In genomic region chr8:60859605-60860004, GRCm38 (mm10) we compare ENCODE assay signal across 7 mouse cellular contexts. TPM values are rescaled to one million over a fixed set of nuclear protein-coding genes. Genes with fewer than 3 reads are reported as not detected.
A peak's percentile ranks its signal among the peaks of the same experiment; 100 is the strongest.
DNase-seq lines count a peak whose midpoint lies in the region; ATAC-seq and TF ChIP-seq lines count a peak whose summit lies in the region.

No protein-coding gene starts in this region.

- DNase-seq in urinary bladder, postnatal 14 days (ENCODE audit: low spot score) = peak; percentile 51
- no peak for DNase-seq in urinary bladder, adult 2 months (ENCODE audit: low spot score)
- peak; percentile 35 for DNase-seq in brain, embryonic 14.5 days (ENCODE audit: low read depth)
- DNase-seq in left cerebral cortex, adult 9 months (ENCODE audit: low spot score in 2 of 2) = peak; percentile 62 to 78
- DNase-seq in T-cell, adult 2 months (ENCODE audit: low spot score) = no peak

- TF ChIP-seq POLR2A in brain, embryonic 14.5 days (IDR thresholded peaks at IDR 0.05; ENCODE audit: borderline replicate concordance, extremely low read depth, insufficient read depth, insufficient read length, poor library complexity, severe bottlenecking) = no peak

- 0 out of 2 replicates have a peak, but pooled peaks have one; percentile 33 for ATAC-seq in stomach, embryonic 14.5 days (ENCODE audit: insufficient number of reproducible peaks, insufficient read depth, low FRiP score, low read depth)
- ATAC-seq in neural tube, embryonic 15.5 days (ENCODE audit: low FRiP score) = no peak

- H3K27ac ChIP-seq in stomach, embryonic 14.5 days (ENCODE audit: low read length) = no peak overlapping the region
- no peak overlapping the region for H3K27ac ChIP-seq in neural tube, embryonic 15.5 days (replicated peaks)

- H3K9me3 ChIP-seq in stomach, embryonic 14.5 days (ENCODE audit: control insufficient read depth, low read depth, low read length) = no peaks in the 10 kb centered on the region
- H3K9me3 ChIP-seq in neural tube, embryonic 15.5 days (replicated peaks) = no peaks in the 10 kb centered on the region

- no peaks in the 10 kb centered on the region for H3K36me3 ChIP-seq in stomach, embryonic 14.5 days (ENCODE audit: control insufficient read depth, insufficient read depth, low read length)
- no peaks in the 10 kb centered on the region for H3K36me3 ChIP-seq in neural tube, embryonic 15.5 days

- 67% methylated on average over 9 of the region's 9 CpGs for WGBS in stomach, embryonic 14.5 days
- WGBS in neural tube, embryonic 15.5 days = 68% methylated on average over 9 of the region's 9 CpGs

- no peak overlapping the region for H3K4me2 ChIP-seq in stomach, embryonic 14.5 days (replicated peaks; ENCODE audit: low read depth, low read length)
- no peak overlapping the region for H3K4me2 ChIP-seq in neural tube, embryonic 15.5 days

- TF ChIP-seq CTCF in brain, embryonic 14.5 days (IDR thresholded peaks at IDR 0.05; ENCODE audit: borderline replicate concordance, extremely low read depth, insufficient read depth, insufficient read length) = no peak

- no peak overlapping the region for H3K9ac ChIP-seq in stomach, embryonic 14.5 days (replicated peaks; ENCODE audit: low read depth, low read length)
- no peak overlapping the region for H3K9ac ChIP-seq in neural tube, embryonic 15.5 days (replicated peaks)

- H3K4me1 ChIP-seq in stomach, embryonic 14.5 days (ENCODE audit: control insufficient read depth, insufficient read depth, low read length) = no peaks in the 10 kb centered on the region
- H3K4me1 ChIP-seq in neural tube, embryonic 15.5 days = no peaks in the 10 kb centered on the region

- no peaks in the 10 kb centered on the region for H3K27me3 ChIP-seq in stomach, embryonic 14.5 days (ENCODE audit: control insufficient read depth, insufficient read depth, low read length)
- no peaks in the 10 kb centered on the region for H3K27me3 ChIP-seq in neural tube, embryonic 15.5 days (replicated peaks)

- no peak overlapping the region for H3K4me3 ChIP-seq in stomach, embryonic 14.5 days (ENCODE audit: low read depth, low read length)
- no peak overlapping the region for H3K4me3 ChIP-seq in neural tube, embryonic 15.5 days (replicated peaks)

RNA-seq across cellular contexts. Expression of gene Hpf1, which starts 30.6 kb away (rescaled TPM):
- 24.7 and 28.8 TPM in 2 replicates for polyA plus RNA-seq in urinary bladder, adult 2 months (2012; rRNA removed)
- 54.7 and 60.6 TPM in 2 replicates for polyA plus RNA-seq in brain, embryonic 14.5 days (2012; rRNA removed)
- polyA plus RNA-seq in stomach, embryonic 14.5 days (2014; fragmentation: Nextera tagmentation; extraction: Ambion mirVana) = 87.6 and 96.9 TPM in 2 replicates
- polyA plus RNA-seq in neural tube, embryonic 15.5 days (2015; fragmentation: Nextera tagmentation; extraction: Ambion mirVana) = 109 and 115 TPM in 2 replicates

Comparison
In these comparisons a context has a peak if more than half of its experiments do, and no peak if none do; other contexts are left out.
1. DNase-seq: peak in urinary bladder, postnatal 14 days (single experiment), brain, embryonic 14.5 days (single experiment) and left cerebral cortex, adult 9 months (2 of 2); none in urinary bladder, adult 2 months (single experiment) and T-cell, adult 2 months (single experiment).